Mouse (Mus musculus): Measurements from ENCODE around the gene Cap1.

GRCm38 (mm10) chr4:122848150-122848621 is 37.7 kb downstream of the Cap1 start:
- no peak for TF ChIP-seq CTCF (IDR thresholded peaks at IDR 0.05; ENCODE audit: extremely low read depth, insufficient read length, insufficient replicate concordance, low read depth, low read length)
- no peak for TF ChIP-seq POLR2A (IDR thresholded peaks at IDR 0.05; ENCODE audit: low read depth, low read length)

Measured in small intestine, adult 2 months (tissue).